Mouse (Mus musculus) activated CD4-positive, CD25-positive, alpha-beta regulatory T cell, adult 4 months (primary cell): Measurements from ENCODE around the gene Tmem131l. TPM values are rescaled to one million over a fixed set of nuclear protein-coding genes. Genes with fewer than 3 reads are reported as not detected.

ENCODE experiments used
- ATAC-seq: one replicate; pipeline ENCODE4 v1.8.0; 2017
- polyA plus RNA-seq, 2 experiments: library from polyadenylated mRNA; unstranded; fragments of 100-300 nt; shearing (Covaris generic); gene quantifications; one replicate each; pipeline ENCODE4 v1.2.1; 2017

Tmem131l gene
- polyA plus RNA-seq, 2 experiments from 2014 or later, result 28.5 to 36.1 TPM

GRCm38 (mm10) chr3:84010995-84011663 lies 28.8 kb downstream of the Tmem131l start:
- ATAC-seq, result no peak

- ATAC-seq, result no peak
These were observed 34.0 kb downstream of the Tmem131l start for GRCm38 (mm10) chr3:84005989-84006388.

DNA sequence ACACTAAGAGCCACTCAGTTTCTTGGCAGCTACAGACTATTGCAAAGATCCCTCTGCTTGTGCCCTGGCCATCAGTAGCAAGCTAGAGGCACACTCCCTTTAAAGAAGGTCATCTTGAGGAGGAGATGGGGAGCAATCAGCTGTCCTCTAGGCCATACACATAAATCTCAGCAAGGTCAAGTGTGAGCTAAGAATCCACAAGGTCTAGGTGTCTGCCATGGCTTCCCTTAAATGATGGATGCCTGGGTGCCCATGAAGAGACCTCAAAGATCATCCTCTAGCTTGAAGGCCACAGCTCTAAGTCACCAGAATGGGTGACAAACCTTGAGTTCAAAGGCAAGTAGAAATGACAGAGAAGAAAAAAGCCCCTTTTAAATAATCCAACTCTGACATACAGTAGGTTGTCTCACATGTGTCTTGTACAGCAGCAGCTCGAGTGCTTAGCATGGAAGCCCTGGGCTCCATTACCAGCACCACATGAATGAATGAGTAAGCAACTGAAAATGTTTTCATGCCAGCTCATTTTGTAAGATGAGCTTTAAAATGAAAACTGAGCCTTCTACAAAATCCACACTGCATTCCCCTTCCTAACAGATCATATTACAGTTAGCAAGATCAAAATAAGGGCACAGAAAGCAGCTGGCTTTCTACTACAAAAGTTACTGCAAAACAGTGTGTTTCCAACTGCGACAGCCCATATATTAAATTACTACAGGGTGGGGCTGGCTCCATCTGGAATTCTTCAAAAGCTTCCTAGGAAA lies 35.5 kb downstream of the Tmem131l start:
- ATAC-seq, result no peak

DNA sequence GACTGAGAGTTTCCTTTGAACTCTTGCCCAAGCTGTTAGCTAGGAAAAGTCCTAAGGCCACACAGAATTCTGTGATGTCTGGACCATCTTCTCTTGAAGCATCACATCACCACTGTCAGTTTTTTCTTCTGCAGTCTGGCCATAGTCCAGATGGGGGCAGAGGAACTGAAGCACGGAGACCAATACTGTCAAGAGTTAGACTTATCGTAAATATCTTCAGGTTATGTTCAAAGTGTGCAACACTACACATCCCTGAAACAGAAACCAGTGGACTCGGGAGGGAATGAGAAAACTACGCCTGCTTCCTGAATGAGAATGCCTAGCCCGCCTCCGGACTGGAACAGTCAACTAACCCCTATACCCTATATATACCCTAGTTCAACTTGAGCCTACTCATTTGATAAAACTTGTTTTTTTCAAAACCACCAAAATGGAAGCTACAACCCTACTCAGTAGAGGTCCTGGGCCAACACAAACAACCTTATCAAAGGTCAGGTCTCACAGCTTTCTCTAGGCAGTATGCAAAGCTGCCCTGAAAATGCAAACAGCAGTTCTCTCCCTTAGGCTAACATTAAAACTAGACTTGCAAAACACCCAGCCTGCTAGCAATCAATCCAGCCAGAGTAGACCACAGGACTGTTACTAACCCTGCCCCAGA lies 37.4 kb downstream of the Tmem131l start:
- peak; percentile 49 for ATAC-seq

DNA sequence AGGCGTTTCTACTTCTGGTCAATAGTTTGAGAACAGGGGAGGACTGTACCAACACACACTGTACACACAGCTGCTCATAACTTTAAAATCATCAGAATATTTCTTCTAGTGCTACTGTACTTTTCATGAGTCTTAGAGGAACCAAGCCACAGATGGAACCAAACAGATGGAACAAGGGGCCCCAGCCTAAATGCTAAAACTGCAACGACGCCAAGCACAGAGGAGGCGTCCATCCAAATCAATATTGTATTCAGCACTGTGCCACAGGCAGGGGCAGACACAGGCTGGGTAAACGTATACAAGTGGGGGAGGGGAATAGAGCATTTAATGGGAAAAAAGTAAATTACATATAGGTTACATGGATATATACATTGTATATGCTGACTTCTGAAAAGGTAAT lies 42.4 kb downstream of the Tmem131l start:
- ATAC-seq, result no peak

- no peak for ATAC-seq
These were observed 42.9 kb downstream of the Tmem131l start for GRCm38 (mm10) chr3:83997036-83997435.

DNA sequence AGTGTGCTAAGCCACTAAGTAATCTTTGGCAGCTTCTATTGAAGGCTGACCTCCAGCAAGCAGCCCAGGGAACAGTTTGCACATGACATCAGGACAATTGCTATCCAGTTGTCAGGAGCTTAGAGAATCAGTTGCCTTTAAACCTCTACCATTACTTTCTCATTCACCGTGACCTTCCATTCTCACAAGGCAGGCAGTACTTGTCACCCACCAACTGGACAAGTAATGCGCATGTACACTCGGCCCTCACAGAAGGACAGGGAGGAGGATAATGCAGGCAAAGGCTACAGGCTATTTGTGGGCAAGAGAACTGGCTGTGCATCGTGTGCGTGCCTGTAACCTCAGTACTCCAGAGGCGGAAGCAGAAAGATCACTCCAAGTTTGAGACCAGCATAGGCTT lies 43.9 kb downstream of the Tmem131l start:
- no peak for ATAC-seq

- ATAC-seq, result no peak
These were observed 44.6 kb downstream of the Tmem131l start for GRCm38 (mm10) chr3:83995254-83995830.

GRCm38 (mm10) chr3:83994217-83994839 lies 45.6 kb downstream of the Tmem131l start:
- ATAC-seq, result no peak

DNA sequence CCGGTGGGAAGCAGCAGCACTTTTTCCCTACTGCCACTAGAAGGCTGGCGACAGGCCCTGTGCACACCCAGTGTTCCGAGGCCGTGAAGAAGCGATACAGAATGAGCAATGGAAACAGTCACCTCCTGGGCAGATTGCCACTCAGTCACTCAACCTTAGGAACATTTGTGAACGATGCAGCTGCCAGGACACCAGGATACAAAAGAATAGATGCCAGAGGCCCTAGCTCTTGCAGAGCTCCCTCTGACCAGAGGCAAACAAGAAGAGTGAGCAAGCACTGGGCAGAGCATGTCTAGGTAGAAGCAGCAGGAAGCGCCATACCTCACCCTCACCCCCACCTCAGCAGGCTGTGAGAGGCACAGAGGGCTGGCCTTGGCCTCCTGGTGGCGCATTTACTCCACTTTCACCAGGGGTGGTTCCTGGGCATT lies 46.9 kb downstream of the Tmem131l start:
- ATAC-seq, result peak; percentile 62

- ATAC-seq, result no peak
These were observed 48.1 kb downstream of the Tmem131l start for GRCm38 (mm10) chr3:83991691-83992524.

GRCm38 (mm10) chr3:83988214-83988613 lies 51.8 kb downstream of the Tmem131l start:
- no peak for ATAC-seq

DNA sequence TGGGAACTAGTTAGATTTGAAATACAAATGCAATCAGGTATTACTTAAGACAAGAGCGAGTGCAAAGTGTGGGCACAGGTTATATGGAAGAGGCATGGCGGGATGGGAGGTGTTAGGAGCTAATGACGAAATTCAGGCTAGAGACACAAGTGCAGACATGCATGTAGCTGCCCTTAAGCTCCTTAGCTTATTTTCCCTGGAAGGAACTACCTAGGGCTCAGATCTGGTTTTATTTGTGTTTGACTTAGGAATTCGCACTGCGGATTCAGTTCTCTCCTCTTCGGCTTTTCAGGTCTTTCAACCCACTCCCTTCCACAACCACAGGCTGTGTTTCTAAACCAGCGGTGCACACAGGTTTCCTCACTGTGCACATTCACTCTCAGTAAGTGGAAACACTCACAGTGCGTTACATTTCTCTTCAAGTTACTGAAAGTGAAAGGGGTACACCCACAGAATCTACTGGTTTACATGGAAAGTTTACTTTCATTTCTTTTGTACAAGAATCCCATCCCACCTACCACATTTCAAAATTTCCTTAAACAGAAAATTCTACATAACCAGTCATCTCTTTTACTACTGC lies 52.4 kb downstream of the Tmem131l start:
- ATAC-seq, result peak; percentile 68

GRCm38 (mm10) chr3:83986740-83987139 lies 53.2 kb downstream of the Tmem131l start:
- ATAC-seq, result no peak

DNA sequence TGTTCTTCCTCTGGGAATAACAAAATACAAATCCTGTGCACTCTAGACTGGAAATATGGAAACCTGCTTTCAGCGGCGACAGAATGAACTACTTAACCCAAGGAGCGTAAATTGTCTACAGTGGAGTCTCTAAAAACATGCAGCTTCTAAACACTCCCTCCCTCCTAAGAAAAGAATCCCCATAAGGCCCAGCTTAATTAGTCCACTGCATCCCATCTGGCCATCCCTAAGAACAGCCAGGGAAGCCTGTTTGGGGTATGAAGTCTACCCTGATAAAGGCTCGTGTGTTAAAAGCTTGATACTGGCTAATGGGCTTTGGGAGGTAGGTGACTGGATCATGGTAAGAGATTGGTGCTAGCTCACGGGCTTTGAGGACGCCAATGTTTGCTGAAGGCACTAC lies 54.5 kb downstream of the Tmem131l start:
- ATAC-seq, result no peak

DNA sequence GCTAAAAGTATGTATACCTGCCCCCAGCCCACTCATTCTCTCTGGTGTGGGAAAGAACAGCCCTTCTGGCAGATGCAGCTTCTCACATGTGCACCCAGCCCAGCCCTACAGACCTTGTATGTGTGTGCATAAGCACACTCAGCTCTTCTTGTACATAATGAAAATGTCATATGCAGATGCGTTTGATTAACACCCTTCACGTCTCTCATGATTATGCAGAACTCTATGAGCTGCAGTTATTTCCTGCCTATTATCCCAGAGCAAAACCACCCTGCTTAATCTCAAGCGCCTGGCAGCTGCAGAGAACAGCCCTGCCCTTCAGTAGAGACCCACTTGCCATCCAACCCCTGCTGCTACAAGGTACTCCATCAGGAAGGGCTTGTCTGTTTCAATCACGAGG lies 55.6 kb downstream of the Tmem131l start:
- ATAC-seq, result peak; percentile 33

GRCm38 (mm10) chr3:83982821-83983220 lies 57.2 kb downstream of the Tmem131l start:
- no peak for ATAC-seq

GRCm38 (mm10) chr3:83980231-83980872 lies 59.6 kb downstream of the Tmem131l start:
- ATAC-seq, result no peak

- no peak for ATAC-seq
These were observed 61.2 kb downstream of the Tmem131l start for GRCm38 (mm10) chr3:83978497-83979410.

DNA sequence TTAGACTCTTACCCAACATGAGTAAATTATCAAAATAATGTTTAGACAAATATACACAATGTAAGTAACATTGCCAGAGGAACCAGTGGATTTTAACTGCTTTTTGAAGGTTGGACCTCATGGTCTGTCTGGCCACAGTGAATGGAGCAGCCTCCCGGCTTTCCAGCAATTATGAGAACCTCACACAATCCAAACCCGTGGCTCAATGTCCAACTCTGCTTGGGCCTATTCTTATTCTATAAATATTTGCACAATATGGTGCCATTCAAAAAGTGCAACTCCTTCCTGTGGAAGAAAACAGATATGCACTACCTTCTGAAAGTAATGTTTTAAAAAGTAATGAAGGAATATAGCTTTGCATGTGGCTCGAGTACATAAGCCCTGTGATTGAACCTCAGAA lies 62.2 kb downstream of the Tmem131l start:
- no peak for ATAC-seq
